8 mouse cellular contexts compared by ENCODE assay signal in genomic region chr11:82914711-82915352, GRCm38 (mm10). TPM values are rescaled to one million over a fixed set of nuclear protein-coding genes. Genes with fewer than 3 reads are reported as not detected.
DNase-seq lines count a peak whose midpoint lies in the region; ATAC-seq and TF ChIP-seq lines count a peak whose summit lies in the region.

No protein-coding gene starts in this region.

- H3K4me3 ChIP-seq in limb, embryonic 12.5 days (replicated peaks): no peak overlapping the region
- no peak overlapping the region for H3K4me3 ChIP-seq in midbrain, embryonic 14.5 days (replicated peaks; ENCODE audit: low read depth, low read length)
- H3K4me3 ChIP-seq in spleen, adult 2 months (ENCODE audit: extremely low read depth, insufficient read depth, insufficient read length): no peak overlapping the region

- peaks cover 38% of the 10 kb centered on the region for H3K27me3 ChIP-seq in limb, embryonic 12.5 days
- H3K27me3 ChIP-seq in midbrain, embryonic 14.5 days (ENCODE audit: control insufficient read depth, insufficient read depth, low read length): no peaks in the 10 kb centered on the region
- H3K27me3 ChIP-seq in spleen, adult 2 months (ENCODE audit: control insufficient read depth, insufficient read depth, low read length): no peaks in the 10 kb centered on the region

- H3K36me3 ChIP-seq in limb, embryonic 12.5 days: no peaks in the 10 kb centered on the region
- no peaks in the 10 kb centered on the region for H3K36me3 ChIP-seq in midbrain, embryonic 14.5 days (ENCODE audit: control insufficient read depth, insufficient read depth, low read length)
- H3K36me3 ChIP-seq in spleen, adult 2 months (ENCODE audit: control insufficient read depth, insufficient read depth, low read length): no peaks in the 10 kb centered on the region

- DNase-seq in urinary bladder, adult 18-20 months (ENCODE audit: low spot score in 2 of 2): peak; percentile 54 to 78
- no peak for DNase-seq in urinary bladder, postnatal 10 days (ENCODE audit: low spot score)
- DNase-seq in embryo, embryonic 11 days: peak; percentile 86
- DNase-seq in heart, adult 18-20 months: peak; percentile 78 to 90
- DNase-seq in kidney, adult 11 months: peak; percentile 39
- DNase-seq in midbrain, embryonic 14.5 days: peak; percentile 93
- DNase-seq in spleen, adult 2 months (ENCODE audit: low read depth in 1 of 2, low spot score in 2 of 2): peak; percentile 37 to 65

- H3K9me3 ChIP-seq in limb, embryonic 12.5 days: no peaks in the 10 kb centered on the region
- no peaks in the 10 kb centered on the region for H3K9me3 ChIP-seq in midbrain, embryonic 14.5 days (ENCODE audit: control insufficient read depth, low read length)

- WGBS in limb, embryonic 12.5 days: 8% methylated on average over 16 of the region's 16 CpGs
- 8% methylated on average over 16 of the region's 16 CpGs for WGBS in midbrain, embryonic 14.5 days
- 8% methylated on average over 16 of the region's 16 CpGs for WGBS in spleen, adult 2 months

- 0 out of 2 replicates have a peak, but pooled peaks cover 3% of the 10 kb centered on the region for H3K4me1 ChIP-seq in limb, embryonic 12.5 days (replicated peaks)
- no peaks in the 10 kb centered on the region for H3K4me1 ChIP-seq in midbrain, embryonic 14.5 days (ENCODE audit: control insufficient read depth, insufficient read depth, low read length)
- H3K4me1 ChIP-seq in spleen, adult 2 months (ENCODE audit: control insufficient read depth, insufficient read depth, insufficient read length): no peaks in the 10 kb centered on the region

- 0 out of 2 replicates have a peak, but pooled peaks have one; percentile 29 for ATAC-seq in limb, embryonic 12.5 days (ENCODE audit: insufficient number of reproducible peaks, insufficient read depth, low FRiP score, low TSS enrichment, low read depth)
- no peak for ATAC-seq in midbrain, embryonic 14.5 days (ENCODE audit: low FRiP score, low TSS enrichment)

- no peak for TF ChIP-seq POLR2A in spleen, adult 2 months (IDR thresholded peaks at IDR 0.05; ENCODE audit: low read depth, low read length)

- no peak overlapping the region for H3K27ac ChIP-seq in limb, embryonic 12.5 days
- no peak overlapping the region for H3K27ac ChIP-seq in midbrain, embryonic 14.5 days (replicated peaks; ENCODE audit: low read depth, low read length)
- no peak overlapping the region for H3K27ac ChIP-seq in spleen, adult 2 months (ENCODE audit: insufficient read depth, low read length)

- H3K9ac ChIP-seq in limb, embryonic 12.5 days (replicated peaks): no peak overlapping the region
- H3K9ac ChIP-seq in midbrain, embryonic 14.5 days (replicated peaks; ENCODE audit: low read length): no peak overlapping the region

- TF ChIP-seq CTCF in spleen, adult 2 months (IDR thresholded peaks at IDR 0.05; ENCODE audit: extremely low read depth, insufficient read depth, insufficient read length, insufficient replicate concordance): peak; percentile 99

- H3K4me2 ChIP-seq in limb, embryonic 12.5 days: peak overlapping the region; percentile 43
- peak overlapping the region; percentile 38 for H3K4me2 ChIP-seq in midbrain, embryonic 14.5 days (ENCODE audit: low read length)

RNA-seq across cellular contexts. Expression of gene Unc45b, which starts 4.5 kb away (rescaled TPM):
- 100 to 1,000 TPM; 185 to 201 TPM for total RNA-seq in heart, adult 18-20 months (2021)
- 11.5 and 12.4 TPM in 2 replicates for polyA plus RNA-seq in limb, embryonic 12.5 days (2016; fragmentation: Nextera tagmentation; extraction: Ambion mirVana)
- polyA plus RNA-seq in midbrain, embryonic 14.5 days (2014; fragmentation: Nextera tagmentation; extraction: Ambion mirVana): 0.32 and 0.84 TPM in 2 replicates
- 0.31 and 0.82 TPM in 2 replicates for polyA plus RNA-seq in spleen, adult 2 months (2012; rRNA removed)

RNA-seq across cellular contexts. Expression of gene Nle1, which starts 6.6 kb away (rescaled TPM):
- total RNA-seq in heart, adult 18-20 months (2021): 10 to 100 TPM; 11.7 to 12.4 TPM
- polyA plus RNA-seq in limb, embryonic 12.5 days (2016; fragmentation: Nextera tagmentation; extraction: Ambion mirVana): 39.9 and 46.3 TPM in 2 replicates
- 24.8 and 28.0 TPM in 2 replicates for polyA plus RNA-seq in midbrain, embryonic 14.5 days (2014; fragmentation: Nextera tagmentation; extraction: Ambion mirVana)
- polyA plus RNA-seq in spleen, adult 2 months (2012; rRNA removed): 53.5 and 61.3 TPM in 2 replicates

RNA-seq across cellular contexts. Expression of gene Fndc8, which starts 22.9 kb away (rescaled TPM):
- total RNA-seq in heart, adult 18-20 months (2021): not detected
- polyA plus RNA-seq in limb, embryonic 12.5 days (2016; fragmentation: Nextera tagmentation; extraction: Ambion mirVana): 0.32 and 0.49 TPM in 2 replicates
- 0.30 and 0.38 TPM in 2 replicates for polyA plus RNA-seq in midbrain, embryonic 14.5 days (2014; fragmentation: Nextera tagmentation; extraction: Ambion mirVana)
- polyA plus RNA-seq in spleen, adult 2 months (2012; rRNA removed): 0.06 and 0.07 TPM in 2 replicates

RNA-seq across cellular contexts. Expression of gene Rad51d, which starts 24.4 kb away (rescaled TPM):
- 10 to 100 TPM; 10.5 to 12.0 TPM for total RNA-seq in heart, adult 18-20 months (2021)
- polyA plus RNA-seq in limb, embryonic 12.5 days (2016; fragmentation: Nextera tagmentation; extraction: Ambion mirVana): 10.3 and 11.8 TPM in 2 replicates
- polyA plus RNA-seq in midbrain, embryonic 14.5 days (2014; fragmentation: Nextera tagmentation; extraction: Ambion mirVana): 11.4 and 17.2 TPM in 2 replicates
- polyA plus RNA-seq in spleen, adult 2 months (2012; rRNA removed): 10.9 and 11.8 TPM in 2 replicates

RNA-seq across cellular contexts. Expression of gene Slfn5, which starts 36.3 kb away (rescaled TPM):
- total RNA-seq in heart, adult 18-20 months (2021): 10 to 100 TPM; 50.5 to 65.6 TPM
- polyA plus RNA-seq in limb, embryonic 12.5 days (2016; fragmentation: Nextera tagmentation; extraction: Ambion mirVana): 0.41 and 0.58 TPM in 2 replicates
- 0.98 and 2.6 TPM in 2 replicates for polyA plus RNA-seq in midbrain, embryonic 14.5 days (2014; fragmentation: Nextera tagmentation; extraction: Ambion mirVana)
- 3.1 and 3.4 TPM in 2 replicates for polyA plus RNA-seq in spleen, adult 2 months (2012; rRNA removed)
